Mouse (Mus musculus): ENCODE data around the gene Lsm12.

GRCm38 (mm10) chr11:102219247-102219993 lies 34.3 kb upstream of the Lsm12 start:
- no peak for TF ChIP-seq CTCF (IDR thresholded peaks at IDR 0.05; ENCODE audit: low read depth)
- no peak for TF ChIP-seq EP300 (IDR thresholded peaks at IDR 0.05; ENCODE audit: low read depth)

Data from liver, embryonic 14.5 days (tissue).